Mouse (Mus musculus): ENCODE measurements around the gene Snx33.

Gene Snx33

GRCm38 (mm10) chr9:56892111-56892510, 36.1 kb downstream of the Snx33 start:
- in situ Hi-C loops (cut with MboI, MseI): no loop called here

- in situ Hi-C loops (cut with MboI, MseI): no loop called here
Observed at GRCm38 (mm10) chr9:56891517-56892011, 36.6 kb downstream of the Snx33 start.

- in situ Hi-C loops (cut with MboI, MseI): no loop called here
Observed at GRCm38 (mm10) chr9:56890522-56891250, 37.5 kb downstream of the Snx33 start.

- in situ Hi-C loops (cut with MboI, MseI): no loop called here
Observed at GRCm38 (mm10) chr9:56889817-56890216, 38.4 kb downstream of the Snx33 start.

- in situ Hi-C loops (cut with MboI, MseI): no loop called here
Observed at GRCm38 (mm10) chr9:56887581-56887980, 40.6 kb downstream of the Snx33 start.

GRCm38 (mm10) chr9:56886601-56887000, 41.6 kb downstream of the Snx33 start:
- in situ Hi-C loops (cut with MboI, MseI): no loop called here

GRCm38 (mm10) chr9:56886113-56886512, 42.1 kb downstream of the Snx33 start:
- in situ Hi-C loops (cut with MboI, MseI): no loop called here

- in situ Hi-C loops (cut with MboI, MseI): no loop called here
Observed at GRCm38 (mm10) chr9:56884328-56884727, 43.8 kb downstream of the Snx33 start.

GRCm38 (mm10) chr9:56883470-56883869, 44.7 kb downstream of the Snx33 start:
- in situ Hi-C loops (cut with MboI, MseI): no loop called here

GRCm38 (mm10) chr9:56882818-56883217, 45.4 kb downstream of the Snx33 start:
- in situ Hi-C loops (cut with MboI, MseI): no loop called here

GRCm38 (mm10) chr9:56882283-56882682, 45.9 kb downstream of the Snx33 start:
- in situ Hi-C loops (cut with MboI, MseI): no loop called here

GRCm38 (mm10) chr9:56881539-56882082, 46.6 kb downstream of the Snx33 start:
- in situ Hi-C loops (cut with MboI, MseI): no loop called here

GRCm38 (mm10) chr9:56880790-56881189, 47.4 kb downstream of the Snx33 start:
- in situ Hi-C loops (cut with MboI, MseI): no loop called here

GRCm38 (mm10) chr9:56877284-56877683, 50.9 kb downstream of the Snx33 start:
- in situ Hi-C loops (cut with MboI, MseI): no loop called here

GRCm38 (mm10) chr9:56876784-56877183, 51.4 kb downstream of the Snx33 start:
- in situ Hi-C loops (cut with MboI, MseI): no loop called here

GRCm38 (mm10) chr9:56873097-56873496, 55.1 kb downstream of the Snx33 start:
- in situ Hi-C loops (cut with MboI, MseI): no loop called here

- in situ Hi-C loops (cut with MboI, MseI): no loop called here
Observed at GRCm38 (mm10) chr9:56872105-56872903, 55.9 kb downstream of the Snx33 start.

GRCm38 (mm10) chr9:56871191-56871590, 57.0 kb downstream of the Snx33 start:
- in situ Hi-C loops (cut with MboI, MseI): no loop called here

GRCm38 (mm10) chr9:56870778-56871177, 57.4 kb downstream of the Snx33 start:
- in situ Hi-C loops (cut with MboI, MseI): no loop called here

GRCm38 (mm10) chr9:56869552-56869951, 58.6 kb downstream of the Snx33 start:
- in situ Hi-C loops (cut with MboI, MseI): no loop called here

- in situ Hi-C loops (cut with MboI, MseI): no loop called here
Observed at GRCm38 (mm10) chr9:56868292-56868691, 59.9 kb downstream of the Snx33 start.

Measured in T-helper 2 cell (primary cell).